Mouse (Mus musculus) kidney, adult 8-10 months (tissue): ENCODE measurements around the gene Gpx3.

Source experiments
- DNase-seq, 2 experiments: peaks; one replicate each; pipeline ENCODE4 v3.0.0; 2022

The Gpx3 gene

GRCm38 (mm10) chr11:54881051-54881474 lies 21.2 kb upstream of the Gpx3 start:
- DNase-seq = peak; percentile 76 to 91

GRCm38 (mm10) chr11:54882671-54883070 lies 19.6 kb upstream of the Gpx3 start:
- DNase-seq = peak; percentile 62 to 70

GRCm38 (mm10) chr11:54884197-54884828 lies 17.9 kb upstream of the Gpx3 start:
- DNase-seq = no peak

GRCm38 (mm10) chr11:54884937-54885336 lies 17.3 kb upstream of the Gpx3 start:
- peak; percentile 89 to 92 for DNase-seq

- DNase-seq = no peak
These were observed 16.8 kb upstream of the Gpx3 start for GRCm38 (mm10) chr11:54885406-54885805.

GRCm38 (mm10) chr11:54887927-54888326 lies 14.3 kb upstream of the Gpx3 start:
- no peak for DNase-seq

GRCm38 (mm10) chr11:54891341-54891740 lies 10.9 kb upstream of the Gpx3 start:
- DNase-seq = no peak

- DNase-seq = no peak
These were observed 10.2 kb upstream of the Gpx3 start for GRCm38 (mm10) chr11:54892091-54892490.

- DNase-seq = peak; percentile 80 to 83
These were observed 7.7 kb upstream of the Gpx3 start for GRCm38 (mm10) chr11:54894589-54894988.

- peak; percentile 63 to 75 for DNase-seq
These were observed 5.6 kb upstream of the Gpx3 start for GRCm38 (mm10) chr11:54896646-54897045.

GRCm38 (mm10) chr11:54897470-54897869 lies 4.8 kb upstream of the Gpx3 start:
- DNase-seq = peak; percentile 88 to 92

- DNase-seq = peak in 1 of 2 experiments; percentile 56
These were observed 2.6 kb upstream of the Gpx3 start for GRCm38 (mm10) chr11:54899657-54900056.

- DNase-seq = no peak
These were observed 1.1 kb downstream of the Gpx3 start for GRCm38 (mm10) chr11:54903339-54903738.

- peak in 1 of 2 experiments; percentile 53 for DNase-seq
These were observed 1.9 kb downstream of the Gpx3 start for GRCm38 (mm10) chr11:54903940-54904706.

- no peak for DNase-seq
These were observed 2.8 kb downstream of the Gpx3 start for GRCm38 (mm10) chr11:54905086-54905485.

GRCm38 (mm10) chr11:54905931-54906330 lies 3.7 kb downstream of the Gpx3 start:
- DNase-seq = peak; percentile 69 to 72

GRCm38 (mm10) chr11:54906466-54906865 lies 4.2 kb downstream of the Gpx3 start:
- no peak for DNase-seq

GRCm38 (mm10) chr11:54907259-54907658 lies 5.0 kb downstream of the Gpx3 start:
- DNase-seq = no peak

- DNase-seq = no peak
These were observed 7.0 kb downstream of the Gpx3 start for GRCm38 (mm10) chr11:54909273-54909672.

GRCm38 (mm10) chr11:54910081-54910665 lies 7.9 kb downstream of the Gpx3 start:
- no peak for DNase-seq

GRCm38 (mm10) chr11:54911201-54911600 lies 8.9 kb downstream of the Gpx3 start:
- DNase-seq = peak; percentile 72

- DNase-seq = peak; percentile 54 to 58
These were observed 9.6 kb downstream of the Gpx3 start for GRCm38 (mm10) chr11:54911671-54912502.
